In the genomic region with DNA sequence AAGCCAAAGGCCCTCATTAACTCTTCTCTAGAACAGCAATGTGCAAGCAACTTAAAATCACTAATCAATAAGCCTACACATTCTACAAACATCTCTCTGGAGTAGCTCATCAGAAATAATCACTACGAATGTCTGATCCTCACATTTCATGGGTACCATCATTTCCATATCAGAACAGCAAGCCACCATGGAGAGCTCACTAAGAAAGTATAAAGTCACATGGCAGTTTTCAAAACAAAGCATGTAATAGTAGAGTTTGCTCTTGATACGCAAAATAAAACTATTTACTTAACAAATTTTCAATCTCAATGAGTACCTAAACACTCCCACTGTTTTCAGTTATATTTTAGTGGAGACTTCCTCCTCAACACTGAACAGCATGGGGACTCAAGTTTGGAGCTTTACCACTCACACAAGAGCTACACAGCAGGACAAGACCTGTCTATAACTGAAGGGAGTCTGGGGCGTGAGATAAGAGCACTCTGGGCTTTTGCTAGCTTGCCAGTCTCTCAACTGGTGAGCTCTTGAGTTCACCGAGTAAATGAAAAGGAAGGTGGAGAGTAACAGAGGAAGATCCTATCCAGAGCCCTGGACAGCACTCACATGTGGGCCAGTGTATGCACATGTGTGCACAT, we compare ENCODE assay signal across 21 mouse cellular contexts. TPM values are rescaled to one million over a fixed set of nuclear protein-coding genes. Genes with fewer than 3 reads are reported as not detected.
DNase-seq lines count a peak whose midpoint lies in the region; ATAC-seq and TF ChIP-seq lines count a peak whose summit lies in the region.
"Had no signal": no experiment of that assay in that cellular context is flagged by ENCODE, and none has a peak within 500 bp of the region (broad histone marks: within the 10 kb centered on the region; RNA-seq: fewer than 3 reads in every experiment).

No protein-coding gene starts in this region.

- peaks cover 14 to 18% of the 10 kb centered on the region in 2 experiments for H3K4me1 ChIP-seq in MEL (ENCODE audit: control insufficient read depth in 1 of 2, insufficient read depth in 2 of 2, low read length in 2 of 2)
- peaks cover 50% of the 10 kb centered on the region for H3K4me1 ChIP-seq in liver, embryonic 13.5 days (replicated peaks)
- peaks cover 4% of the 10 kb centered on the region; the same call in 1 of the 2 replicates for H3K4me1 ChIP-seq in forebrain, embryonic 16.5 days (replicated peaks; ENCODE audit: control insufficient read depth, insufficient read depth, low read length)
- peaks cover 5% of the 10 kb centered on the region for H3K4me1 ChIP-seq in lung, adult 2 months (ENCODE audit: control insufficient read depth, insufficient read depth, low read length)
- H3K4me1 ChIP-seq: embryonic facial prominence, embryonic 15.5 days; hindbrain, embryonic 13.5 days; limb, embryonic 15.5 days; neural tube, embryonic 12.5 days had no signal

- no peak; the same call in 1 of the 2 replicates for TF ChIP-seq RAD21 in MEL (IDR thresholded peaks at IDR 0.05; ENCODE audit: low read depth, low read length)

- H3K27me3 ChIP-seq in MEL (ENCODE audit: control insufficient read depth in 1 of 2, insufficient read depth in 2 of 2, low read length in 2 of 2) = no peaks in the 10 kb centered on the region
- H3K27me3 ChIP-seq in liver, embryonic 13.5 days = no peaks in the 10 kb centered on the region
- no peaks in the 10 kb centered on the region for H3K27me3 ChIP-seq in forebrain, embryonic 16.5 days (replicated peaks; ENCODE audit: control insufficient read depth, insufficient read depth, low read length)
- H3K27me3 ChIP-seq: embryonic facial prominence, embryonic 15.5 days; hindbrain, embryonic 13.5 days; limb, embryonic 15.5 days; midbrain, embryonic 13.5 days; neural tube, embryonic 12.5 days had no signal

- TF ChIP-seq EP300 in MEL (IDR thresholded peaks at IDR 0.05; ENCODE audit: low read depth in 1 of 2, low read length in 2 of 2) = peak; percentile 45 to 90; a peak in 3 of 4 replicates

- no peak; a peak in 1 of 4 replicates for TF ChIP-seq POLR2A in MEL (IDR thresholded peaks at IDR 0.05; ENCODE audit: control insufficient read depth in 1 of 2, insufficient read depth in 1 of 2, low read depth in 1 of 2, low read length in 2 of 2, poor library complexity in 1 of 2)
- TF ChIP-seq POLR2A in lung, adult 2 months (IDR thresholded peaks at IDR 0.05; ENCODE audit: borderline replicate concordance, extremely low read depth, low read depth, low read length) = no peak

- H3K27ac ChIP-seq in MEL (ENCODE audit: control insufficient read depth, low read depth, low read length) = peak overlapping the region; percentile 51; the same call in 1 of the 2 replicates
- H3K27ac ChIP-seq in liver, embryonic 13.5 days = peak overlapping the region; percentile 79
- no peak overlapping the region for H3K27ac ChIP-seq in forebrain, embryonic 16.5 days (ENCODE audit: low read length)
- H3K27ac ChIP-seq: embryonic facial prominence, embryonic 15.5 days; gastrocnemius, adult 2 months; hindbrain, embryonic 13.5 days; kidney, postnatal 0 days; limb, embryonic 15.5 days; macrophage; midbrain, embryonic 13.5 days; neural tube, embryonic 12.5 days had no signal

- peaks cover 9 to 43% of the 10 kb centered on the region in 2 experiments for H3K36me3 ChIP-seq in MEL (ENCODE audit: control insufficient read depth in 1 of 2, insufficient read depth in 2 of 2, low read length in 2 of 2)
- H3K36me3 ChIP-seq in liver, embryonic 13.5 days = peaks cover 46% of the 10 kb centered on the region
- peaks cover 27% of the 10 kb centered on the region for H3K36me3 ChIP-seq in forebrain, embryonic 16.5 days (ENCODE audit: control insufficient read depth, insufficient read depth)

- no peak for TF ChIP-seq CTCF in MEL (IDR thresholded peaks at IDR 0.05 in 2 of 3, conservative IDR thresholded peaks at IDR 0.05 in 1 of 3; ENCODE audit: control insufficient read depth in 1 of 3, insufficient read depth in 1 of 3, low read depth in 2 of 3, low read length in 3 of 3, poor library complexity in 1 of 3, severe bottlenecking in 1 of 3)
- no peak for TF ChIP-seq CTCF in lung, adult 2 months (IDR thresholded peaks at IDR 0.05; ENCODE audit: insufficient read depth, low read length)

- H3K4me3 ChIP-seq in MEL (ENCODE audit: control insufficient read depth in 1 of 2, insufficient read depth in 1 of 2, low read depth in 2 of 2, low read length in 2 of 2) = no peak overlapping the region
- no peak overlapping the region for H3K4me3 ChIP-seq in liver, embryonic 13.5 days (replicated peaks)
- H3K4me3 ChIP-seq in forebrain, embryonic 16.5 days (replicated peaks; ENCODE audit: low read length) = no peak overlapping the region
- no peak overlapping the region for H3K4me3 ChIP-seq in lung, adult 2 months (replicated peaks; ENCODE audit: extremely low read depth, low read depth, low read length)
- H3K4me3 ChIP-seq: embryonic facial prominence, embryonic 15.5 days; gastrocnemius, adult 2 months; hindbrain, embryonic 13.5 days; limb, embryonic 15.5 days; midbrain, embryonic 13.5 days; neural tube, embryonic 12.5 days had no signal

- peak overlapping the region; percentile 28 for H3K4me2 ChIP-seq in liver, embryonic 13.5 days
- H3K4me2 ChIP-seq in forebrain, embryonic 16.5 days (ENCODE audit: low read length) = no peak overlapping the region
- H3K4me2 ChIP-seq: embryonic facial prominence, embryonic 15.5 days; hindbrain, embryonic 13.5 days; limb, embryonic 15.5 days; midbrain, embryonic 13.5 days; neural tube, embryonic 12.5 days had no signal

- peak; percentile 89 for DNase-seq in MEL (ENCODE audit: low read depth, low spot score)
- peak; percentile 64 for DNase-seq in liver, embryonic 13.5 days
- DNase-seq in lung, adult 2 months = no peak
- no peak for DNase-seq in cerebellum, adult 9-11 months
- DNase-seq: adrenal gland, adult 8-10 months; cerebellum, adult 2 months; gastrocnemius, adult 2 months; kidney, adult 2 months; left cerebral cortex, postnatal 4 days had no signal

- no peak overlapping the region for H3K9ac ChIP-seq in MEL (ENCODE audit: control insufficient read depth, low read depth, low read length, poor library complexity, severe bottlenecking)
- 0 out of 2 replicates have a peak overlapping the region, but pooled peaks have one; percentile 26 for H3K9ac ChIP-seq in liver, embryonic 13.5 days
- no peak overlapping the region for H3K9ac ChIP-seq in forebrain, embryonic 16.5 days (replicated peaks; ENCODE audit: low read depth, low read length)
- H3K9ac ChIP-seq: embryonic facial prominence, embryonic 15.5 days; hindbrain, embryonic 13.5 days; limb, embryonic 15.5 days; midbrain, embryonic 13.5 days; neural tube, embryonic 12.5 days had no signal

- 0 out of 2 replicates have a peak, but pooled peaks cover 2% of the 10 kb centered on the region for H3K79me2 ChIP-seq in MEL (ENCODE audit: control insufficient read depth, insufficient read depth, low read length, poor library complexity)

- peak; percentile 61 for ATAC-seq in common myeloid progenitor, adult 5-6 weeks (replicated peaks; ENCODE audit: low read depth, poor library complexity, severe bottlenecking)
- peak; percentile 95 for ATAC-seq in liver, embryonic 13.5 days (ENCODE audit: low read depth)
- ATAC-seq in megakaryocyte progenitor cell, adult 5-6 weeks (replicated peaks; ENCODE audit: poor library complexity) = peak; percentile 89
- ATAC-seq in forebrain, embryonic 16.5 days = no peak
- ATAC-seq: activated CD4-positive, CD25-positive, alpha-beta regulatory T cell, adult 4 months; lung, postnatal 0 days; midbrain, embryonic 13.5 days had no signal

- H3K9me3 ChIP-seq in MEL (replicated peaks; ENCODE audit: insufficient read depth, low read length) = no peaks in the 10 kb centered on the region
- H3K9me3 ChIP-seq in liver, embryonic 13.5 days (replicated peaks) = no peaks in the 10 kb centered on the region
- H3K9me3 ChIP-seq in forebrain, embryonic 16.5 days (ENCODE audit: control insufficient read depth, low read length) = no peaks in the 10 kb centered on the region
- H3K9me3 ChIP-seq: embryonic facial prominence, embryonic 15.5 days; hindbrain, embryonic 13.5 days; limb, embryonic 15.5 days; midbrain, embryonic 13.5 days; neural tube, embryonic 12.5 days had no signal

- WGBS in liver, embryonic 13.5 days (ENCODE audit: insufficient replicate concordance) = 25% methylated on average over 4 of the region's 4 CpGs
- 97% methylated on average over 4 of the region's 4 CpGs for WGBS in forebrain, embryonic 16.5 days
- WGBS in lung, adult 2 months = 73% methylated on average over 4 of the region's 4 CpGs

TF ChIP-seq in MEL, 35 proteins besides CTCF, POLR2A, EP300 and RAD21 (continues in another document):
- TF ChIP-seq ETS1 (IDR thresholded peaks at IDR 0.05; ENCODE audit: low read depth, low read length) (peak; percentile 30; the same call in 1 of the 2 replicates), UBTF (IDR thresholded peaks at IDR 0.05; ENCODE audit: borderline replicate concordance, insufficient read depth, low read depth, low read length) (no peak), ZKSCAN1 (IDR thresholded peaks at IDR 0.05; ENCODE audit: low read depth, low read length) (no peak), MEF2A (IDR thresholded peaks at IDR 0.05; ENCODE audit: extremely low read depth, insufficient replicate concordance, low read depth, low read length, poor library complexity, severe bottlenecking) (no peak), KAT2A (conservative IDR thresholded peaks at IDR 0.05; ENCODE audit: low read depth, low read length) (no peak), MXI1 (IDR thresholded peaks at IDR 0.05; ENCODE audit: low read depth, low read length) (peak; percentile 97), MAX (IDR thresholded peaks at IDR 0.05; ENCODE audit: low read length) (peak; percentile 79), E2F4 (IDR thresholded peaks at IDR 0.05; ENCODE audit: borderline replicate concordance, low read depth, low read length) (no peak), GATA1 (IDR thresholded peaks at IDR 0.05; ENCODE audit: low read depth, low read length) (peak; percentile 84), NRF1 (IDR thresholded peaks at IDR 0.05; ENCODE audit: insufficient read depth, low read depth, low read length, poor library complexity, severe bottlenecking) (no peak), MYB (IDR thresholded peaks at IDR 0.05; ENCODE audit: low read depth, low read length) (peak; percentile 48; the same call in 1 of the 2 replicates), RCOR1 (IDR thresholded peaks at IDR 0.05; ENCODE audit: low read depth, low read length) (0 out of 2 replicates have a peak, but pooled peaks have one; percentile 31)

RNA-seq across cellular contexts. Expression of a gene that starts 7.2 kb away (rescaled TPM):
- total RNA-seq in MEL (2012; rRNA removed) = 4.3 and 7.2 TPM in 2 replicates
- 1 to 10 TPM in 1 of 2 experiments, not detected in 1; 8.8 TPM for polyA plus RNA-seq in MEL (2012; ENCODE audit: insufficient read depth in 1 of 2, insufficient read length in 2 of 2, low read depth in 1 of 2, low replicate concordance in 2 of 2, missing spikeins in 1 of 2)
- total RNA-seq in common myeloid progenitor, adult 5-6 weeks (2017) = 62.6 and 89.9 TPM in 2 replicates
- 33.3 and 38.7 TPM in 2 replicates for polyA plus RNA-seq in liver, embryonic 13.5 days (2015; fragmentation: Nextera tagmentation; extraction: Ambion mirVana)
- 48.7 and 52.9 TPM in 2 replicates for total RNA-seq in megakaryocyte progenitor cell, adult 5-6 weeks (2015)
- total RNA-seq in megakaryocyte progenitor cell, adult 5-6 weeks (2017) = 43.6 and 46.8 TPM in 2 replicates
- polyA plus RNA-seq in forebrain, embryonic 16.5 days (2015; fragmentation: Nextera tagmentation; extraction: Ambion mirVana) = 83.3 and 96.3 TPM in 2 replicates
- 51.4 and 72.6 TPM in 2 replicates for polyA plus RNA-seq in lung, adult 2 months (2012; rRNA removed)

Comparison
In these comparisons a context has a peak if more than half of its experiments do, and no peak if none do; other contexts are left out.
1. DNase-seq: peak in MEL (single experiment) and liver, embryonic 13.5 days (single experiment); none in lung, adult 2 months (single experiment) and cerebellum, adult 9-11 months (single experiment).